Mouse (Mus musculus): ENCODE data around the gene Zfyve27. TPM values are rescaled to one million over a fixed set of nuclear protein-coding genes. Genes with fewer than 3 reads are reported as not detected.

Zfyve27 gene
- 68.8 TPM for total RNA-seq (2023)

DNA sequence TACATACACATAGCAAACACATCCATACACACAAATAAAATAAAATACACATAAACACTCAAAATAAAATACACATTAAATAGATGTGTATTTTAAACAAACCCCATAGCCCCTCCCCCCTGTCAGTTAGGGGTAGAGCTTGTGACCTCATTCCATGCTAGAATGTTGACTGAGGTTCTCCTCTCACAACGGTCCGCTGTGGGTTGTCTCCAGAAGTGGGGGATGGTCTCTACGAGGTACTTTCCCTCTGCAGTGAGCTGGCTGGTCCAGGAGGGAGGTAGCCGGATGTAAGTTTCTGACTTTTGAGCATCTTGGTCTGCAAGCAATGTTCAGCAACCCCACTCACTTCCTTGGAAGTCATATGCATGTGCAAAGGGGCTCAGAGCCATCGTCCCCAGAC, at the start of gene Zfyve27:
Zfyve27 (plus strand) TSS at position 188 of the 400 bp plus-strand sequence.

GRCm38 (mm10) chr19:42128787-42129508, 34.8 kb upstream of the Zfyve27 start, which contains the start of gene Avpi1:
TSS of gene Avpi1 (minus strand) at chr19:42129059.

DNA sequence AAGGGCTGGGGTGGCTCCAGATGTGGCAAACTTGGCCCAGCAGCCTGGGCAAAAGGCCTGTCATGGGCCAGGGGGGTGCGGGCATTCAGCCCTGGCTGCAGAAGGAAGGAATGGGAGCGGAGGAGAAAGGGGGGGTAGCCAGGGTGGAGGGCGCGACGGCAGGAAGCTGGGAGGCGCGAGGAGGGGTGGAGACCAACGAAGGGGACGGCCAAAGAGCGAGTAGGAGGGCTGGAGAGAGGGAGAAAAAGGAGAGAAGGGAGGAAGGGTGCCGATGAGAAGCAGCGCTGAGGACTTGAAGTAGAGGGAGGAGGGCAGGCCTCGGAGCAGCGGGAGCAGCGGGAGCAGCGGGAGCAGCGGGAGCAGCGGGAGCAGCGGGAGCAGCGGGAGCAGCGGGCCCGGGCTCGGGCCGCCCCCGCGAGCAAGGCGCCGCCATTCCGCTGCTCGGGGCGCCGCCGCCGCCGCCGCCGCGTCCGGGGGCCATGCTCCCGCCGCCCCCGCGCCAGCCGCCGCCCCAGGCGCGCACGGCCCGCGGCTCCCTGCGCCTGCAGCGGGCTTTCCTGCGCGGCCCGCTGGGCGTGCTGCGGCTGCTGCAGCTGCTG, 16.5 kb upstream of the Zfyve27 start, which contains the start of gene Marveld1:
Marveld1 (plus strand) TSS at position 231 of the 599 bp plus-strand sequence.

GRCm38 (mm10) chr19:42201696-42202381, 38.1 kb downstream of the Zfyve27 start, which contains the start of gene Sfrp5:
TSS of gene Sfrp5 (minus strand) at chr19:42202252.

Other genes with a start within 250 kb of the Zfyve27 start
- gene Exosc1, start 230.5 kb upstream of the Zfyve27 start, total RNA-seq (2023) = 46.8 TPM
- gene Zdhhc16, start 230.5 kb upstream of the Zfyve27 start, total RNA-seq (2023) = 37.5 TPM
- 135 TPM for gene Mms19, start 182.8 kb upstream of the Zfyve27 start, total RNA-seq (2023)
- gene Ubtd1, start 182.2 kb upstream of the Zfyve27 start, total RNA-seq (2023) = 7.4 TPM
- not detected for gene Ankrd2, start 128.0 kb upstream of the Zfyve27 start, total RNA-seq (2023)
- not detected for gene Hoga1, start 118.3 kb upstream of the Zfyve27 start, total RNA-seq (2023)
- not detected for gene 4933411K16Rik, start 111.7 kb upstream of the Zfyve27 start, total RNA-seq (2023)
- gene Morn4, start 77.6 kb upstream of the Zfyve27 start, total RNA-seq (2023) = 0.41 TPM
- gene Pi4k2a, start 73.5 kb upstream of the Zfyve27 start, total RNA-seq (2023) = 51.7 TPM
- 7.4 TPM for gene Avpi1, start 34.9 kb upstream of the Zfyve27 start, total RNA-seq (2023)
- gene Marveld1, start 16.6 kb upstream of the Zfyve27 start, total RNA-seq (2023) = 10.8 TPM
- gene Sfrp5, start 38.3 kb downstream of the Zfyve27 start, total RNA-seq (2023) = not detected
- gene Golga7b, start 83.6 kb downstream of the Zfyve27 start, total RNA-seq (2023) = not detected

All from CD4-positive naive resting alpha-beta T cell, adult 57 days (primary cell).